Mouse (Mus musculus) left cerebral cortex, adult 9 months (tissue): ENCODE data around the gene Tmem230.
A peak's percentile ranks its signal among the peaks of the same experiment; 100 is the strongest.
"Not testable (repeated sequence)": the region's sequence is repeated elsewhere in the genome, so short reads cannot be mapped to it uniquely, and the experiment has no call there.

Experiments
- DNase-seq, 2 experiments: peaks; one replicate each; pipeline ENCODE4 v3.0.0; 2022; ENCODE audit warnings: low spot score in 2 of 2

The Tmem230 gene

GRCm38 (mm10) chr2:132272694-132273389 is 25.2 kb upstream of the Tmem230 start:
- DNase-seq: no peak

DNA sequence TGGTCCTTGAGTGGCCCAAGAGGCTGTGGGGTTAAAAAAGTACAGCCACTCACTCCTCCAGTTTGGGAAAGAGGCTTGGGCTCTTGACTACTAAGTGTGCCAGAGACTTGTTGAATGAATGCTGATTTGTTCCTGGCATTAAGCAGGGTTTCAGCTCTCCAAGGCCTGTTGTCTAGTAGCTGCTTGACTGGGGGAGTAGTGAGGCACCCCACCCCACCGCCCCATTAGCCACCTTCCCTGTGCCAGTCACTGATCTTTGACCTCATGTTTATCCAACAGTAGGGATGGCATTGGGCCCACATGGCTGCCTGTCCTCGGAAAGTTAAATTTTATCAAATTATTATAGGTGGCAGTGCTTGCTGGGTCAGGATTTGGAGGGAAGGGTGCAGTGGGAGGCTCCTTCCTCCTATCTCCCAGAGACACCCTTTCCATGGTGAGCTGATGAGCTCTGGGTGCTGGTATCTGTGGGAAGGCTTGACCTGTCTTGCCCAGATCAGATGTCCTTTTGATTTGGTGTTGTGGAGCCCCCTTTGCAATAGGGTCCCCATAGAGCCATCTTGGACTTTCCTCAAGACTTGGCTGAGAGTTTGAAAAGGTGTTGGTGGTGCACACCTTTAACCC is 22.8 kb upstream of the Tmem230 start:
- no peak for DNase-seq

- DNase-seq: no peak
These were observed 21.6 kb upstream of the Tmem230 start for GRCm38 (mm10) chr2:132269217-132269616.

DNA sequence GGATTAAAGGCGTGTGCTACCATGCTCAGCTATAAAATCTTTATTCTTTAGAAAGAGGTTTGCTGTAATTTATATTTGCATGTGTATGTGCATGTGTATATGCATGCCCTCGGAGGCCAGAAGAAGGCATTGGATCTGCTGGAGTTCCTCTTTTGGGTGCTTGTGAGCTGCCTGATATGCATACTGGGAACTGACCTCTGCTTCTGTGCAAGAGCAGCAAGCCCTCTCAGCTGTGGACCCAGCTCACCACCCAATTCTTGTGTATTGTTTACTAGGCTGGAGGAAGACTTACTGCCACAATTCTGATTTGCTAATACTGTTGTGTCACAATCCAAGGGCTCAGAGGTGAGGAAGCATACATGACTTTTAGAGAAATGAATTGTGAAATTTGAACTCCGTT is 18.5 kb upstream of the Tmem230 start:
- DNase-seq: no peak

DNA sequence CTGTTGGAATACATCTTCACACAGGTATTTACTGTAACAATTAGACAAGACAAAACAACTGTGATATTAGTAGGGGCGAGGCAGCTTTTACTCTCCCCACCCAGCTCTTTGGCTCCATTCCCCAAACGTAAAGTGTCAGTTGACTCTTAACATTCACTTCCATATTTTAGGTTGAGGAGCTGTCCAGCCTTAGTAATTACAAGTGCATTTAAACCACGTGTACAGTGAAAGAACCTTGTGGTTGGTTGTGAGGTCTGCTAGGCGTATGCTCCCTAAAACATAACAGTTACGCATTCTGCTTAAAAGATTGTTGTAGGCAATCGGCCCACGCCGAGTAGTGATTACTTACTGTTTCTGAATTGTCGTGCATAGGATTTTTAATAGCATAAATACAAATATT is 17.6 kb upstream of the Tmem230 start:
- DNase-seq: no peak

DNA sequence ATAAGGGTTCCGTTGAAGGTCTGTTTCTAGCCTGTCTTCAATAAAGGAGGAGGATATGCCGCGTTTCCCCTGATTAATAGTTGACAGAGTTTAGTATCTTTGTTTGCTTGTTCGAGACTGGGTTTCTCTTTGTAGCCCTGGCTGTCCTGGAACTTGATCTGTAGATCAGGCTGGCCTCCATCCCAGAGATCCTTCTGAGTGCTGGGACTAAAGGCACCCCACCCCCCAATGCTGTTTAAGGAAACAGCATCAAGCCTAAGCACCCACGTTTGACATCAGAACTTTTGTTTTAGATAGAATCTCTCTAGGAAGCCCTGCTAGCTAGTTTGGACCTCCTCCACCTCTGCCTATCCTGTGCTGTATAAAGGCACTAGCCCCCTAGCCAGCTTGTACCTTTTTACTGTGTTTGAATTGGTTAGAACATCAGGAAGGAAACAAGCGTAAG is 16.7 kb upstream of the Tmem230 start:
- DNase-seq: no peak

GRCm38 (mm10) chr2:132263421-132264265 is 16.0 kb upstream of the Tmem230 start:
- DNase-seq: peak in 1 of 2 experiments; percentile 58

GRCm38 (mm10) chr2:132262879-132263398 is 15.3 kb upstream of the Tmem230 start, which contains the start of gene Cds2:
Cds2 (plus strand) TSS chr2:132263148.
- DNase-seq: peak; percentile 97 to 99

DNA sequence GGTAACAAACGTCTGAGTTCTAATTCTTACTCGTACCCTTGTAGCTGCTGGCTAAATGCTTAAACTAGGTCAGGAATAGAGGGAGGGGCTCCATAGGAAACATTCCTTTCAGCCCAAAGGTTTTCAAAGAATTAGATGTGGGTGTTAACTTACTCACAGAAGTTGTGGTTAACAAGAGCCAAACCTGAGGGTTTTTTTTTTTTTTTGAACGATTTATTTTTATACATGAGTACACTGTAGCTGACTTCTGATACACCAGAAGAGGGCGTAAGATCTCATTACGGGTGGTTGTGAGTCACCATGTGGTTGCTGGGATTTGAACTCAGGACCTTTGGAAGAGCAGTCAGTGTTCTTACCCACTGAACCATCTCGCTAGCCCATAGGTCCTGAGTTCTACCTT is 14.6 kb upstream of the Tmem230 start:
- DNase-seq: no peak

DNA sequence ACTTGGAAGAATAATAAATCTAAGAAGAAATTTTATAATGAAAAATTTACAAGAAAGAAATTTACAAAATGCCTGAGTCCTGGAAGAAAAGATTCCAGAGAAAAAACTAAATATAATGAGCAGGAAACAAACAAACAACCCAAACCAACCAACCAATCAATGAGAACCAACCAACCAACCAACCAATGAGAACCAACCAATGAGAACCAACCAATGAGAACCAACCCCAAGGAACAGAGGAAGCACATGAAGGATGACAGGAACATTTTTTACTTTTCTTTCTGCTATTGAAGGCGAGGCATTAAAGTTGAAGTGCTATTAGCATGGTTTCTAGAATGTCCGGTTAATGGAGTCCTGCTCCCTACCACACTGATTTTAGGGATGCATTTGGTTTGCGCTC is 13.0 kb upstream of the Tmem230 start:
- DNase-seq: no peak

GRCm38 (mm10) chr2:132257350-132258068 is 9.9 kb upstream of the Tmem230 start:
- DNase-seq: no peak

GRCm38 (mm10) chr2:132253603-132254002 is 6.0 kb upstream of the Tmem230 start:
- no peak for DNase-seq

DNA sequence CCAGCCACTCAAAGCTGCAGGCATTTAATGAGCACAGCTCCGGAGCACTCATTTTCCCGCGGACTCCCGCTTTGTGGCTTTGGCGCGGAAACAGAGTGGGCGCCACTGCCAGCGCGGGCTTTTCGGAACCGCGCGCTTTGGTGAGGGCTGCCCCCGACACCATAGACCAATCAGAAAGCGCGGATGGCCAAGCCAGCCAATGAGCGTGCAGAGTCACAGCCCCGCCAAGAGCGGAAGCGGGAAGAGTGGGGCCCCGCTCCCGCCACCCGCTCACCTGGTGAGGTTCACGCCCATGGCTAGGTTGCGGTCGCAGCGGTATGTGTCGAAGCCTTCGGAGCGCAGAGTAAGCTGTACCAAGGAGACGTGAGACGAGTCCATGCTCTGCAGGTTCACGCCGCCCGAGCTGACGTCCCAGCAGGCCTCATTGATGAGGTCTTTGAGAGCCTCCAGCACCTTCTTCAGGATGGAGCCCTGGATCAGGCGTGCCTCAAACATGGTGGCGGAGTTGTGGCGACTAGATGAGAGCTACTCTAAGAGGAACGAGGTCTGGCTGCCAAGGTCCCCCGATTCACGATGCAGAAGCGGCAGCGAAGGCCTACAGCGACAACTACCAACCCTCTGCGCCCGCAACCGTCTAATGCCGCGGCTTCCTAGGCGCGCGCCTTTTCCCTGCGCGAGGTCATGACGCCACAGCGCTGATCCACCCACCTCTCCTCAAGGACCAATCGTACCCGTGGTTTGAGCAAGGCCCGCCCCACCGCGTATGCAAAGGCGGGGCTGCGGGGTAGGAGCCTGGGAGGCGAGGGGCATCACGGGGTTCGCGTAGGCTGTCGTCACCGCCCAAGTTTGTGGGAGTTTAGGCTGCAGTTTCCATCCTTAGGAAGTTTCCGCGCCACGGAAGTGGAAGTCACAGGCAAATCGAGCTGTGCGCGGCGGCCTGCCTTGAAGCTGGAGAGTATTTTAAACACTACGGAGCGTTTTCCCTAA is 5.2 kb upstream of the Tmem230 start, which contains the start of gene Pcna:
Gene Pcna (minus strand): TSS at position 773 of the 987 bp plus-strand sequence.
- DNase-seq: peak; percentile 94 to 97

DNA sequence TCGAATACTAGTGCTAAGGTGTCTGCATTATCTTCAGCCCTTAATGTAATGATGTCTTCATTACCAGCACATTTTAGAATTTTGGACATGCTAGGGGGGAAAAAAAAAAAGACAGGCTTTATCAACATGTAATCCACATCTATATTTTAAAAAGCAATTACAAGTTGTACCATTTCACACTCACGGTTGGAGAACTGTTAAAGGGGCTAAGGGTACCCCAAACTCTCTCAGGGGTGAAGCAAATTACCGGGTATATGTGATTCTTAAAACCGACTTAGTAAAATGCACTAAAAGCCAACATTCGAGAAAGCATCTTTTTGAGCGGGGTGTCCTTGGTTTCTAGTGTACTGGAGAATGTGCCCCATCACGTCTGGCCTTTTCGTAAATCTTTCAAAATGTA is 4.3 kb upstream of the Tmem230 start:
- no peak for DNase-seq

DNA sequence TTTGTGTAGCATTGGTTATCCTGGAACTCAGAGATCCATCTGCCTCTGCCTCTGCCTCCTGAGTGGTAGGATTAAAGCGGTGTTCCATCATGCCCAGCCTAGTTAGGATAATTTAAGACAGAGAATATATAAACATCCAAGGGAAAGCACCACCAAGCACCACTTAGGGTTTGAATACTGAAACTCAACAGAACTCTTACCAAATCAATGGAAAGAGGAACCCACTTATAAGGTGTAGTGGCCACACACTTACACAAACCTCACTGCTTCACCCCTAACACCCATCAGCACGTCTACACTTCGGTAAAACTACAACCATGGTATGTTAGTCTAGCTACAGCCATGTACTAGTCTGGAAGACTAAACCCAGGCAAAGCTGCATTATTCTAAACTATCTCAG is 4.2 kb downstream of the Tmem230 start:
- no peak for DNase-seq

GRCm38 (mm10) chr2:132240457-132240856 is 7.2 kb downstream of the Tmem230 start:
- DNase-seq: peak in 1 of 2 experiments; percentile 74

DNA sequence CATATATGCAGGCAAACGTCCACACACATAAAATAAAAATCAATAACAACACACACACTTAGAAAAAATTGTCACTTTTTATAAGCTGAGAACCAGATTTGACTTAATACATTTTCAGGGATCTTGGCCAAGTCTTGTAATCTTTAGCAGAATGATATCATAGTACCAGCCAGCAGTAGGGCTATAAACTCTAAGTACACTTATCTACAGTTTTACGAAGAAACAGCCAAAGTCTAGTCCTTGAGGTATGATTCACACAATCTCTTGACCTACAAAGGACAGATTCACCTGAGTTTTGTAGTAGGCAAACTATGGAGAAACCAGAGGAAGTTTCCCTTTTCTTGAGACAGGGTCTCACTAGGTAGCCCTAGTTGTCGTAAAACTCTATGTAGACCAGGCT is 8.2 kb downstream of the Tmem230 start:
- not testable (repeated sequence) for DNase-seq

GRCm38 (mm10) chr2:132235975-132236374 is 11.6 kb downstream of the Tmem230 start:
- no peak for DNase-seq

DNA sequence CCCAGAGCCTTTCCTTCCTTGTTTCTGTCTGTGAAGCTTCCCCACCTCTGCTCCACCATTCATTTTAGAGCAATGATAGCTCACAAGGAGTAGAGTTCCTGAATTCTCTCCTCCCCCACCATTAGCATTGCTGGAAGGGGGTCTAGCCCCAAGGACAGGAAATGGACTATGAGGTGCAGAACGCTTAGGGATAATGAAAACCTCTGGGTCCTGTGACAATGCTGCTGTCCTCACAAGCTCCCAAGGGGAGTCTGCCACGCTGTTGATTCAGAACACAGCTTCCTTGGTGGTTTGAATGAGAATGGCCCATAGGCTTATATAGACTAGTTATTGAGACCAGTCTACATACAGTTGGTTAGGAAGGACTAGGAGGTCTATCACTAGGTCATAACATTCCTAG is 12.3 kb downstream of the Tmem230 start:
- DNase-seq: no peak
